Mouse (Mus musculus) heart, embryonic 11.5 days (tissue): Measurements from ENCODE around the gene Col11a2. TPM values are rescaled to one million over a fixed set of nuclear protein-coding genes. Genes with fewer than 3 reads are reported as not detected.

Experiments
- ATAC-seq: fragments of 200-750 bp; cut with Nextera tagmentation; replicated peaks from 2 replicates; pipeline ENCODE4 v1.8.0; 2017; ENCODE audit warnings: moderate library complexity; ENCODE audit not compliant: insufficient number of reproducible peaks, low FRiP score, low TSS enrichment
- H3K27ac ChIP-seq: fragments of 300-500 bp; sonication (generic); 2 replicates; pipeline ENCODE4 v1.5.1; 2014; ENCODE audit warnings: mild to moderate bottlenecking, low read depth, low read length
- H3K27me3 ChIP-seq: fragments of 300-500 bp; sonication (generic); 2 replicates; pipeline ENCODE4 v1.6.1; 2014; ENCODE audit warnings: mild to moderate bottlenecking, low read length, mixed read lengths; ENCODE audit not compliant: control insufficient read depth, insufficient read depth
- H3K36me3 ChIP-seq: fragments of 300-500 bp; sonication (generic); 2 replicates; pipeline ENCODE4 v1.6.1; 2014; ENCODE audit warnings: mild to moderate bottlenecking, low read length, moderate library complexity, mixed read lengths; ENCODE audit not compliant: control insufficient read depth, insufficient read depth
- H3K4me1 ChIP-seq: fragments of 300-500 bp; sonication (generic); 2 replicates; pipeline ENCODE4 v1.6.1; 2014; ENCODE audit warnings: low read length; ENCODE audit not compliant: control insufficient read depth, insufficient read depth
- H3K4me2 ChIP-seq: fragments of 300-500 bp; sonication (generic); 2 replicates; pipeline ENCODE4 v1.6.1; 2014; ENCODE audit warnings: mild to moderate bottlenecking, moderate library complexity
- H3K4me3 ChIP-seq: fragments of 300-500 bp; sonication (generic); 2 replicates; pipeline ENCODE4 v1.5.1; 2014; ENCODE audit warnings: low read depth, low read length
- H3K9ac ChIP-seq: fragments of 300-500 bp; sonication (generic); 2 replicates; pipeline ENCODE4 v1.6.1; 2014; ENCODE audit warnings: mild to moderate bottlenecking, low read depth, low read length, moderate library complexity
- H3K9me3 ChIP-seq: fragments of 300-500 bp; sonication (generic); replicated peaks from 2 replicates; pipeline ENCODE4 v1.6.1; 2016; ENCODE audit warnings: low read length; ENCODE audit not compliant: control insufficient read depth
- WGBS: fragments of 180-500 bp; shearing (Covaris S2); extraction: QIAGEN DNeasy Blood & Tissue Kit; methylation state at CpG from one replicate; pipeline ENCODE4 v1.1.7; 2014; ENCODE audit not compliant: insufficient replicate concordance; 5-methylcytosine and 5-hydroxymethylcytosine counted together
- polyA plus RNA-seq: library from polyadenylated mRNA; unstranded; fragments of >200 nt; fragmentation: Nextera tagmentation; extraction: Ambion mirVana; gene quantifications from 2 replicates; pipeline ENCODE4 v1.2.1, GENCODE M21; 2014

The Col11a2 gene
- polyA plus RNA-seq, 1 experiment from 2014 or later, result 0.70 TPM

GRCm38 (mm10) chr17:34024317-34024821 is 14.9 kb upstream of the Col11a2 start, which contains the start of gene Ring1:
Gene Ring1, minus strand, starts transcription at chr17:34024680.
- Histone ChIP-seq H3K9me3 (no peaks in the 10 kb centered on the region), H3K4me3 (peak within 1 kb of the TSS; percentile 87), H3K27me3 (no peaks in the 10 kb centered on the region), H3K4me1 (peaks cover 35% of the 10 kb centered on the region), H3K36me3 (peaks cover 25% of the 10 kb centered on the region), H3K4me2 (peak within 1 kb of the TSS; percentile 94), H3K27ac (peak within 1 kb of the TSS; percentile 88), H3K9ac (peak within 1 kb of the TSS; percentile 96)
- under 1% methylated on average over 49 of the region's 58 CpGs for WGBS
- peak; percentile 61 for ATAC-seq

GRCm38 (mm10) chr17:34024861-34025755 is 14.1 kb upstream of the Col11a2 start:
- peak overlapping the region; percentile 94 for H3K4me2 ChIP-seq
- H3K36me3 ChIP-seq, result peaks cover 30% of the 10 kb centered on the region
- no peaks in the 10 kb centered on the region for H3K27me3 ChIP-seq
- WGBS, result 1% methylated on average over 57 of the region's 57 CpGs
- no peaks in the 10 kb centered on the region for H3K9me3 ChIP-seq
- peaks cover 40% of the 10 kb centered on the region for H3K4me1 ChIP-seq
- peak overlapping the region; percentile 96 for H3K9ac ChIP-seq
- H3K27ac ChIP-seq, result peak overlapping the region; percentile 88
- peak overlapping the region; percentile 87 for H3K4me3 ChIP-seq
- no peak for ATAC-seq

GRCm38 (mm10) chr17:34025756-34026151 is 13.5 kb upstream of the Col11a2 start:
- Histone ChIP-seq H3K9me3 (no peaks in the 10 kb centered on the region), H3K9ac (peak overlapping the region; percentile 96; the same call in 1 of the 2 replicates), H3K4me1 (peaks cover 46% of the 10 kb centered on the region), H3K4me2 (peak overlapping the region; percentile 94), H3K36me3 (peaks cover 27% of the 10 kb centered on the region), H3K27me3 (no peaks in the 10 kb centered on the region), H3K4me3 (peak overlapping the region; percentile 87), H3K27ac (no peak overlapping the region)
- WGBS, result 14% methylated on average over 7 of the region's 7 CpGs
- no peak for ATAC-seq

- Histone ChIP-seq H3K27ac (no peak overlapping the region), H3K4me1 (peaks cover 47% of the 10 kb centered on the region), H3K9ac (0 out of 2 replicates have a peak overlapping the region, but pooled peaks have one; percentile 22), H3K9me3 (no peaks in the 10 kb centered on the region), H3K4me3 (0 out of 2 replicates have a peak overlapping the region, but pooled peaks have one; percentile 87), H3K27me3 (no peaks in the 10 kb centered on the region), H3K36me3 (peaks cover 23% of the 10 kb centered on the region), H3K4me2 (peak overlapping the region; percentile 97)
- no peak for ATAC-seq
- WGBS, result 35% methylated on average over 2 of the region's 2 CpGs
Observed at GRCm38 (mm10) chr17:34026221-34026620, 13.0 kb upstream of the Col11a2 start.

GRCm38 (mm10) chr17:34026917-34027655 is 12.2 kb upstream of the Col11a2 start:
- H3K36me3 ChIP-seq, result peaks cover 19% of the 10 kb centered on the region
- no peak for ATAC-seq
- H3K27me3 ChIP-seq, result no peaks in the 10 kb centered on the region
- WGBS, result 10% methylated on average over 36 of the region's 36 CpGs
- peak overlapping the region; percentile 71 for H3K4me3 ChIP-seq
- H3K9me3 ChIP-seq, result no peaks in the 10 kb centered on the region
- H3K9ac ChIP-seq, result peak overlapping the region; percentile 78
- peaks cover 47% of the 10 kb centered on the region for H3K4me1 ChIP-seq
- peak overlapping the region; percentile 73 for H3K27ac ChIP-seq
- H3K4me2 ChIP-seq, result peak overlapping the region; percentile 97

- H3K27ac ChIP-seq, result peak within 1 kb of the TSS; percentile 73
Observed at GRCm38 (mm10) chr17:34027656-34028223, 11.5 kb upstream of the Col11a2 start, which contains the start of gene H2-Ke6. Gene H2-Ke6, minus strand, starts transcription at chr17:34028060.

GRCm38 (mm10) chr17:34028501-34029149 is 10.6 kb upstream of the Col11a2 start:
- peak overlapping the region; percentile 22; the same call in 1 of the 2 replicates for H3K27ac ChIP-seq

More at GRCm38 (mm10) chr17:34027656-34028223, 11.5 kb upstream of the Col11a2 start, which contains the start of gene H2-Ke6:
- Histone ChIP-seq H3K9ac (peak within 1 kb of the TSS; percentile 78), H3K4me1 (peaks cover 51% of the 10 kb centered on the region), H3K4me3 (peak within 1 kb of the TSS; percentile 71), H3K9me3 (no peaks in the 10 kb centered on the region), H3K27me3 (no peaks in the 10 kb centered on the region), H3K4me2 (peak within 1 kb of the TSS; percentile 97), H3K36me3 (peaks cover 17% of the 10 kb centered on the region)
- under 1% methylated on average over 48 of the region's 49 CpGs for whole genome bisulfite sequencing
- ATAC-seq, result peak; percentile 81

More at GRCm38 (mm10) chr17:34028501-34029149, 10.6 kb upstream of the Col11a2 start:
- 70% methylated on average over 17 of the region's 17 CpGs for WGBS
- Histone ChIP-seq H3K4me2 (peak overlapping the region; percentile 97; the same call in 1 of the 2 replicates), H3K36me3 (peaks cover 15% of the 10 kb centered on the region), H3K9ac (no peak overlapping the region), H3K4me1 (peaks cover 57% of the 10 kb centered on the region), H3K27me3 (no peaks in the 10 kb centered on the region), H3K9me3 (no peaks in the 10 kb centered on the region), H3K4me3 (0 out of 2 replicates have a peak overlapping the region, but pooled peaks have one; percentile 4)
- no peak for ATAC-seq
